Mouse (Mus musculus) brain, embryonic 14.5 days (tissue): ENCODE data around the gene Sgms1. TPM values are rescaled to one million over a fixed set of nuclear protein-coding genes. Genes with fewer than 3 reads are reported as not detected.

Source experiments
- DNase-seq: peaks from one replicate; pipeline ENCODE4 v3.0.0-alpha.2; 2011; ENCODE audit warnings: low read depth
- CTCF ChIP-seq: fragments of 200-500 bp; IDR thresholded peaks from 2 replicates; pipeline ENCODE4 v1.5.1; 2012; ENCODE audit warnings: inconsistent platforms, mild to moderate bottlenecking, moderate library complexity, borderline replicate concordance; ENCODE audit not compliant: insufficient read depth, insufficient read length; ENCODE audit errors: extremely low read depth
- POLR2A ChIP-seq: fragments of 200-500 bp; IDR thresholded peaks from 2 replicates; pipeline ENCODE4 v1.6.1; 2012; ENCODE audit warnings: mild to moderate bottlenecking, inconsistent platforms, borderline replicate concordance; ENCODE audit not compliant: poor library complexity, insufficient read depth, insufficient read length, severe bottlenecking; ENCODE audit errors: extremely low read depth
- polyA plus RNA-seq: library from polyadenylated mRNA; depleted of rRNA; stranded (reverse); fragments of >200 nt; gene quantifications from 2 replicates; pipeline ENCODE4 v1.2.3, GENCODE M21; 2012

Gene Sgms1
- polyA plus RNA-seq, 1 experiment = 13.6 TPM

GRCm38 (mm10) chr19:32292782-32293776 lies 96.4 kb downstream of the Sgms1 start:
- no peak for DNase-seq
- no peak for TF ChIP-seq CTCF

GRCm38 (mm10) chr19:32292067-32292739 lies 97.3 kb downstream of the Sgms1 start:
- no peak for TF ChIP-seq POLR2A
- no peak for TF ChIP-seq CTCF
- no peak for DNase-seq

- TF ChIP-seq POLR2A (no peak), CTCF (no peak)
- no peak for DNase-seq
Measured at GRCm38 (mm10) chr19:32291130-32291529, 98.4 kb downstream of the Sgms1 start.

- TF ChIP-seq CTCF (no peak), POLR2A (no peak)
- no peak for DNase-seq
Measured at GRCm38 (mm10) chr19:32288895-32289294, 100.6 kb downstream of the Sgms1 start.

GRCm38 (mm10) chr19:32287839-32288238 lies 101.7 kb downstream of the Sgms1 start:
- TF ChIP-seq POLR2A = no peak
- no peak for TF ChIP-seq CTCF
- DNase-seq = no peak

- DNase-seq = no peak
- TF ChIP-seq POLR2A (no peak), CTCF (no peak)
Measured at GRCm38 (mm10) chr19:32285455-32285831, 104.1 kb downstream of the Sgms1 start.

GRCm38 (mm10) chr19:32284681-32285454 lies 104.6 kb downstream of the Sgms1 start:
- no peak for DNase-seq
- TF ChIP-seq CTCF = no peak
- TF ChIP-seq POLR2A = no peak

- no peak for DNase-seq
- TF ChIP-seq CTCF (no peak), POLR2A (no peak)
Measured at GRCm38 (mm10) chr19:32281917-32282316, 107.6 kb downstream of the Sgms1 start.

GRCm38 (mm10) chr19:32280380-32280779 lies 109.1 kb downstream of the Sgms1 start:
- DNase-seq = no peak
- no peak for TF ChIP-seq CTCF

- no peak for DNase-seq
- TF ChIP-seq CTCF = no peak
- TF ChIP-seq POLR2A = no peak
Measured at GRCm38 (mm10) chr19:32279400-32279799, 110.1 kb downstream of the Sgms1 start.

- TF ChIP-seq POLR2A (no peak), CTCF (no peak)
Measured at GRCm38 (mm10) chr19:32277869-32278268, 111.6 kb downstream of the Sgms1 start.

GRCm38 (mm10) chr19:32277287-32277686 lies 112.2 kb downstream of the Sgms1 start:
- DNase-seq = no peak
- TF ChIP-seq CTCF (no peak), POLR2A (no peak)

More at GRCm38 (mm10) chr19:32277869-32278268, 111.6 kb downstream of the Sgms1 start:
- DNase-seq = no peak
